Mouse (Mus musculus): ENCODE results near the gene Oprm1. TPM values are rescaled to one million over a fixed set of nuclear protein-coding genes. Genes with fewer than 3 reads are reported as not detected.

Oprm1 gene
- total and polyA plus RNA-seq, 2 experiments from 2014 or later: 2.4 to 12.3 TPM

GRCm38 (mm10) chr10:7035547-7035946 is 277.2 kb downstream of the Oprm1 start:
- no peak overlapping the region for H3K27ac ChIP-seq (ENCODE audit: low read depth, low read length)
- H3K4me1 ChIP-seq (ENCODE audit: insufficient read depth): no peaks in the 10 kb centered on the region
- ATAC-seq (no peak), DNase-seq (no peak)
- no peak overlapping the region for H3K9ac ChIP-seq
- H3K4me3 ChIP-seq (ENCODE audit: low read depth, low read length): no peak overlapping the region
- no peaks in the 10 kb centered on the region for H3K9me3 ChIP-seq (ENCODE audit: low read length)
- WGBS: 60% methylated on average over 12 of the region's 12 CpGs
- no peaks in the 10 kb centered on the region for H3K27me3 ChIP-seq (ENCODE audit: insufficient read depth, low read length)
- no peak overlapping the region for H3K4me2 ChIP-seq (ENCODE audit: low read depth)
- no peaks in the 10 kb centered on the region for H3K36me3 ChIP-seq (ENCODE audit: insufficient read depth)
- TF ChIP-seq CTCF (IDR thresholded peaks at IDR 0.05; ENCODE audit: low read depth): no peak

- H3K9me3 ChIP-seq (ENCODE audit: low read length): no peaks in the 10 kb centered on the region
- no peak overlapping the region for H3K27ac ChIP-seq (ENCODE audit: low read depth, low read length)
- no peaks in the 10 kb centered on the region for H3K36me3 ChIP-seq (ENCODE audit: insufficient read depth)
- DNase-seq (no peak), ATAC-seq (no peak)
- H3K9ac ChIP-seq: no peak overlapping the region
- no peak overlapping the region for H3K4me3 ChIP-seq (ENCODE audit: low read depth, low read length)
- H3K27me3 ChIP-seq (ENCODE audit: insufficient read depth, low read length): no peaks in the 10 kb centered on the region
- no peak for TF ChIP-seq CTCF (IDR thresholded peaks at IDR 0.05; ENCODE audit: low read depth)
- H3K4me2 ChIP-seq (ENCODE audit: low read depth): no peak overlapping the region
- WGBS: 92% methylated on average over 5 of the region's 5 CpGs
- no peaks in the 10 kb centered on the region for H3K4me1 ChIP-seq (ENCODE audit: insufficient read depth)
Observed at GRCm38 (mm10) chr10:7037194-7037593, 278.9 kb downstream of the Oprm1 start.

- Histone ChIP-seq H3K27me3 (ENCODE audit: insufficient read depth, low read length) (no peaks in the 10 kb centered on the region), H3K27ac (ENCODE audit: low read depth, low read length) (no peak overlapping the region)
Observed at GRCm38 (mm10) chr10:7041032-7041431, 282.7 kb downstream of the Oprm1 start.

GRCm38 (mm10) chr10:7043896-7044295 is 285.6 kb downstream of the Oprm1 start:
- Histone ChIP-seq H3K27me3 (ENCODE audit: insufficient read depth, low read length) (no peaks in the 10 kb centered on the region), H3K36me3 (ENCODE audit: insufficient read depth) (no peaks in the 10 kb centered on the region), H3K4me3 (ENCODE audit: low read depth, low read length) (no peak overlapping the region), H3K9ac (no peak overlapping the region), H3K4me1 (ENCODE audit: insufficient read depth) (peaks cover 5% of the 10 kb centered on the region; the same call in 1 of the 2 replicates), H3K4me2 (ENCODE audit: low read depth) (no peak overlapping the region), H3K9me3 (ENCODE audit: low read length) (no peaks in the 10 kb centered on the region), H3K27ac (ENCODE audit: low read depth, low read length) (no peak overlapping the region)
- no peak for TF ChIP-seq CTCF (IDR thresholded peaks at IDR 0.05; ENCODE audit: low read depth)
- 76% methylated on average over 5 of the region's 5 CpGs for WGBS
- DNase-seq (no peak), ATAC-seq (no peak)

More at GRCm38 (mm10) chr10:7041032-7041431, 282.7 kb downstream of the Oprm1 start:
- H3K4me1 ChIP-seq (ENCODE audit: insufficient read depth): no peaks in the 10 kb centered on the region
- H3K36me3 ChIP-seq (ENCODE audit: insufficient read depth): no peaks in the 10 kb centered on the region
- no peak for TF ChIP-seq CTCF (IDR thresholded peaks at IDR 0.05; ENCODE audit: low read depth)
- no peak overlapping the region for H3K9ac ChIP-seq
- H3K9me3 ChIP-seq (ENCODE audit: low read length): no peaks in the 10 kb centered on the region
- H3K4me2 ChIP-seq (ENCODE audit: low read depth): no peak overlapping the region
- no peak for DNase-seq
- no peak overlapping the region for H3K4me3 ChIP-seq (ENCODE audit: low read depth, low read length)
- ATAC-seq: no peak

- Histone ChIP-seq H3K27ac (ENCODE audit: low read depth, low read length) (no peak overlapping the region), H3K4me3 (ENCODE audit: low read depth, low read length) (no peak overlapping the region), H3K36me3 (ENCODE audit: insufficient read depth) (no peaks in the 10 kb centered on the region), H3K4me2 (ENCODE audit: low read depth) (no peak overlapping the region), H3K4me1 (ENCODE audit: insufficient read depth) (peaks cover 5% of the 10 kb centered on the region; the same call in 1 of the 2 replicates), H3K9me3 (ENCODE audit: low read length) (no peaks in the 10 kb centered on the region), H3K27me3 (ENCODE audit: insufficient read depth, low read length) (no peaks in the 10 kb centered on the region), H3K9ac (no peak overlapping the region)
- DNase-seq: no peak
- TF ChIP-seq CTCF (IDR thresholded peaks at IDR 0.05; ENCODE audit: low read depth): no peak
- WGBS: 31% methylated on average over 10 of the region's 10 CpGs
- no peak for ATAC-seq
Observed at GRCm38 (mm10) chr10:7047288-7047918, 289.1 kb downstream of the Oprm1 start.

- H3K4me2 ChIP-seq (ENCODE audit: low read depth): no peak overlapping the region
- H3K9ac ChIP-seq: no peak overlapping the region
- H3K27ac ChIP-seq (ENCODE audit: low read depth, low read length): no peak overlapping the region
- peaks cover 5% of the 10 kb centered on the region; the same call in 1 of the 2 replicates for H3K4me1 ChIP-seq (ENCODE audit: insufficient read depth)
- no peaks in the 10 kb centered on the region for H3K36me3 ChIP-seq (ENCODE audit: insufficient read depth)
- H3K4me3 ChIP-seq (ENCODE audit: low read depth, low read length): no peak overlapping the region
- no peak for TF ChIP-seq CTCF (IDR thresholded peaks at IDR 0.05; ENCODE audit: low read depth)
- DNase-seq (no peak), ATAC-seq (no peak)
- WGBS: 70% methylated on average over 2 of the region's 2 CpGs
- no peaks in the 10 kb centered on the region for H3K27me3 ChIP-seq (ENCODE audit: insufficient read depth, low read length)
- H3K9me3 ChIP-seq (ENCODE audit: low read length): no peaks in the 10 kb centered on the region
Observed at GRCm38 (mm10) chr10:7047919-7048291, 289.6 kb downstream of the Oprm1 start.

GRCm38 (mm10) chr10:7049901-7050300 is 291.6 kb downstream of the Oprm1 start:
- Histone ChIP-seq H3K36me3 (ENCODE audit: insufficient read depth) (no peaks in the 10 kb centered on the region), H3K27ac (ENCODE audit: low read depth, low read length) (no peak overlapping the region), H3K9me3 (ENCODE audit: low read length) (no peaks in the 10 kb centered on the region), H3K27me3 (ENCODE audit: insufficient read depth, low read length) (no peaks in the 10 kb centered on the region), H3K4me2 (ENCODE audit: low read depth) (no peak overlapping the region), H3K4me3 (ENCODE audit: low read depth, low read length) (no peak overlapping the region), H3K9ac (no peak overlapping the region), H3K4me1 (ENCODE audit: insufficient read depth) (peaks cover 5% of the 10 kb centered on the region; the same call in 1 of the 2 replicates)
- 61% methylated on average over 3 of the region's 3 CpGs for WGBS
- ATAC-seq (no peak), DNase-seq (no peak)
- no peak for TF ChIP-seq CTCF (IDR thresholded peaks at IDR 0.05; ENCODE audit: low read depth)

Data from forebrain, postnatal 0 days (tissue).